Comparison of ENCODE assay signal across 28 mouse cellular contexts in genomic region chr3:141536857-141537256, GRCm38 (mm10).
DNase-seq lines count a peak whose midpoint lies in the region; ATAC-seq and TF ChIP-seq lines count a peak whose summit lies in the region.
"Had no signal": no experiment of that assay in that cellular context is flagged by ENCODE, and none has a peak within 500 bp of the region (broad histone marks: within the 10 kb centered on the region; RNA-seq: fewer than 3 reads in every experiment).

No protein-coding gene starts in this region.

- H3K4me2 ChIP-seq in kidney, embryonic 14.5 days (replicated peaks; ENCODE audit: low read depth, low read length), result no peak overlapping the region
- no peak overlapping the region for H3K4me2 ChIP-seq in kidney, postnatal 0 days (ENCODE audit: low read length)
- H3K4me2 ChIP-seq: embryonic facial prominence, embryonic 13.5 days; forebrain, embryonic 12.5 days; forebrain, embryonic 15.5 days; heart, embryonic 12.5 days; heart, embryonic 15.5 days had no signal

- no peak overlapping the region for H3K9ac ChIP-seq in kidney, embryonic 14.5 days (ENCODE audit: low read depth, low read length)
- H3K9ac ChIP-seq in kidney, postnatal 0 days (ENCODE audit: low read depth, low read length), result no peak overlapping the region
- H3K9ac ChIP-seq: embryonic facial prominence, embryonic 13.5 days; forebrain, embryonic 12.5 days; forebrain, embryonic 15.5 days; heart, embryonic 12.5 days; heart, embryonic 15.5 days had no signal

- H3K4me1 ChIP-seq in kidney, embryonic 14.5 days (ENCODE audit: control insufficient read depth, insufficient read depth, low read length), result no peaks in the 10 kb centered on the region; the same call in 1 of the 2 replicates
- no peaks in the 10 kb centered on the region for H3K4me1 ChIP-seq in kidney, postnatal 0 days (replicated peaks; ENCODE audit: insufficient read depth, low read length)
- peaks cover 30% of the 10 kb centered on the region for H3K4me1 ChIP-seq in limb, embryonic 10.5 days
- no peaks in the 10 kb centered on the region for H3K4me1 ChIP-seq in thymus, adult 2 months (replicated peaks; ENCODE audit: control insufficient read depth, insufficient read depth, low read length)
- H3K4me1 ChIP-seq: embryonic facial prominence, embryonic 13.5 days; forebrain, embryonic 15.5 days; heart, embryonic 15.5 days had no signal

- H3K9me3 ChIP-seq in kidney, embryonic 14.5 days (ENCODE audit: control insufficient read depth, low read length), result no peaks in the 10 kb centered on the region
- H3K9me3 ChIP-seq in kidney, postnatal 0 days (replicated peaks; ENCODE audit: low read length), result no peaks in the 10 kb centered on the region
- no peaks in the 10 kb centered on the region for H3K9me3 ChIP-seq in limb, embryonic 10.5 days (replicated peaks)
- H3K9me3 ChIP-seq: embryonic facial prominence, embryonic 13.5 days; forebrain, embryonic 12.5 days; forebrain, embryonic 15.5 days; heart, embryonic 12.5 days; heart, embryonic 15.5 days; hindbrain, embryonic 10.5 days had no signal

- no peaks in the 10 kb centered on the region for H3K36me3 ChIP-seq in kidney, embryonic 14.5 days (ENCODE audit: control insufficient read depth, insufficient read depth, low read length)
- no peaks in the 10 kb centered on the region for H3K36me3 ChIP-seq in kidney, postnatal 0 days (ENCODE audit: insufficient read depth, low read length)
- no peaks in the 10 kb centered on the region for H3K36me3 ChIP-seq in limb, embryonic 10.5 days
- H3K36me3 ChIP-seq in thymus, adult 2 months (ENCODE audit: control insufficient read depth, insufficient read depth, low read length), result no peaks in the 10 kb centered on the region
- H3K36me3 ChIP-seq: embryonic facial prominence, embryonic 10.5 days; embryonic facial prominence, embryonic 13.5 days; forebrain, embryonic 12.5 days; forebrain, embryonic 15.5 days; heart, embryonic 12.5 days; heart, embryonic 15.5 days; hindbrain, embryonic 10.5 days had no signal

- peak; percentile 95 for ATAC-seq in kidney, embryonic 14.5 days (ENCODE audit: low FRiP score, low TSS enrichment)
- ATAC-seq in kidney, postnatal 0 days (replicated peaks; ENCODE audit: low FRiP score, low read depth), result peak; percentile 71
- ATAC-seq: activated CD4-positive, CD25-positive, alpha-beta regulatory T cell, adult 4 months; forebrain, embryonic 15.5 days had no signal

- no peak for TF ChIP-seq CTCF in kidney, postnatal 0 days (IDR thresholded peaks at IDR 0.05; ENCODE audit: low read depth)
- no peak for TF ChIP-seq CTCF in thymus, adult 2 months (IDR thresholded peaks at IDR 0.05; ENCODE audit: borderline replicate concordance, control insufficient read depth, extremely low read depth, insufficient read depth, low read length, poor library complexity)

- no peaks in the 10 kb centered on the region for H3K27me3 ChIP-seq in kidney, embryonic 14.5 days (ENCODE audit: control insufficient read depth, insufficient read depth, low read length)
- H3K27me3 ChIP-seq in kidney, postnatal 0 days (ENCODE audit: insufficient read depth, low read length), result no peaks in the 10 kb centered on the region
- H3K27me3 ChIP-seq in limb, embryonic 10.5 days (ENCODE audit: low read depth, poor library complexity, severe bottlenecking), result no peaks in the 10 kb centered on the region
- H3K27me3 ChIP-seq in thymus, adult 2 months (ENCODE audit: control insufficient read depth, insufficient read depth, low read length), result no peaks in the 10 kb centered on the region
- H3K27me3 ChIP-seq: embryonic facial prominence, embryonic 13.5 days; forebrain, embryonic 12.5 days; forebrain, embryonic 15.5 days; heart, embryonic 12.5 days; heart, embryonic 15.5 days had no signal

- DNase-seq in kidney, adult 8-10 months, result no peak
- DNase-seq in kidney, postnatal 0 days (ENCODE audit: low spot score), result peak; percentile 81
- DNase-seq in kidney, postnatal 25 days, result no peak
- peak; percentile 13 to 27 for DNase-seq in kidney, postnatal 4 days
- DNase-seq in kidney, adult 18-20 months, result no peak
- DNase-seq in limb, embryonic 10.5 days (ENCODE audit: low spot score), result no peak
- DNase-seq in thymus, adult 2 months, result no peak
- DNase-seq: adrenal gland, adult 8-10 months; adrenal gland, postnatal 25 days; cerebellum, adult 11-12 months; cerebellum, adult 8-10 months; cerebellum, postnatal 10 days; cerebellum, postnatal 36 days; embryo, embryonic 11 days; gastrocnemius, postnatal 25 days; heart, adult 18-20 months; heart, postnatal 10 days; heart, postnatal 36 days had no signal

- no peak for TF ChIP-seq POLR2A in thymus, adult 2 months (IDR thresholded peaks at IDR 0.05; ENCODE audit: control insufficient read depth, extremely low read depth, insufficient read depth, low read length, poor library complexity)

- H3K4me3 ChIP-seq in kidney, embryonic 14.5 days (ENCODE audit: low read length), result no peak overlapping the region
- no peak overlapping the region for H3K4me3 ChIP-seq in kidney, postnatal 0 days (replicated peaks; ENCODE audit: low read depth, low read length)
- no peak overlapping the region for H3K4me3 ChIP-seq in limb, embryonic 10.5 days
- no peak overlapping the region for H3K4me3 ChIP-seq in thymus, adult 2 months (ENCODE audit: control insufficient read depth, insufficient read depth, low read length)
- H3K4me3 ChIP-seq: embryonic facial prominence, embryonic 10.5 days; embryonic facial prominence, embryonic 13.5 days; erythroblast, embryonic 14.5 days; forebrain, embryonic 12.5 days; forebrain, embryonic 15.5 days; heart, embryonic 12.5 days; heart, embryonic 15.5 days; hindbrain, embryonic 10.5 days had no signal

- H3K27ac ChIP-seq in kidney, embryonic 14.5 days (ENCODE audit: low read depth, low read length), result no peak overlapping the region
- H3K27ac ChIP-seq in kidney, postnatal 0 days, result no peak overlapping the region
- peak overlapping the region; percentile 36; the same call in 1 of the 2 replicates for H3K27ac ChIP-seq in limb, embryonic 10.5 days
- H3K27ac ChIP-seq in thymus, adult 2 months (ENCODE audit: control insufficient read depth, insufficient read depth, low read length), result no peak overlapping the region
- H3K27ac ChIP-seq: embryonic facial prominence, embryonic 10.5 days; embryonic facial prominence, embryonic 13.5 days; forebrain, embryonic 12.5 days; forebrain, embryonic 15.5 days; heart, embryonic 15.5 days; hindbrain, embryonic 10.5 days had no signal

- WGBS in kidney, embryonic 14.5 days, result 27% methylated on average over 5 of the region's 5 CpGs
- 21% methylated on average over 5 of the region's 5 CpGs for WGBS in kidney, postnatal 0 days
- WGBS in limb, embryonic 10.5 days, result 52% methylated on average over 5 of the region's 5 CpGs
- 90% methylated on average over 5 of the region's 5 CpGs for WGBS in thymus, adult 2 months

Comparison
In these comparisons a context has a peak if more than half of its experiments do, and no peak if none do; other contexts are left out.
1. DNase-seq: peak in kidney, postnatal 0 days (single experiment) and kidney, postnatal 4 days (2 of 2); none in kidney, adult 8-10 months (0 of 2), kidney, postnatal 25 days (0 of 2), kidney, adult 18-20 months (single experiment), limb, embryonic 10.5 days (single experiment) and thymus, adult 2 months (single experiment).